Mouse (Mus musculus) 416B (cell line): ENCODE data around the gene Igsf9b.

Experiments
- DNase-seq: peaks from one replicate; pipeline ENCODE4 v3.0.0; 2011; ENCODE audit warnings: low read depth

The Igsf9b gene

DNA sequence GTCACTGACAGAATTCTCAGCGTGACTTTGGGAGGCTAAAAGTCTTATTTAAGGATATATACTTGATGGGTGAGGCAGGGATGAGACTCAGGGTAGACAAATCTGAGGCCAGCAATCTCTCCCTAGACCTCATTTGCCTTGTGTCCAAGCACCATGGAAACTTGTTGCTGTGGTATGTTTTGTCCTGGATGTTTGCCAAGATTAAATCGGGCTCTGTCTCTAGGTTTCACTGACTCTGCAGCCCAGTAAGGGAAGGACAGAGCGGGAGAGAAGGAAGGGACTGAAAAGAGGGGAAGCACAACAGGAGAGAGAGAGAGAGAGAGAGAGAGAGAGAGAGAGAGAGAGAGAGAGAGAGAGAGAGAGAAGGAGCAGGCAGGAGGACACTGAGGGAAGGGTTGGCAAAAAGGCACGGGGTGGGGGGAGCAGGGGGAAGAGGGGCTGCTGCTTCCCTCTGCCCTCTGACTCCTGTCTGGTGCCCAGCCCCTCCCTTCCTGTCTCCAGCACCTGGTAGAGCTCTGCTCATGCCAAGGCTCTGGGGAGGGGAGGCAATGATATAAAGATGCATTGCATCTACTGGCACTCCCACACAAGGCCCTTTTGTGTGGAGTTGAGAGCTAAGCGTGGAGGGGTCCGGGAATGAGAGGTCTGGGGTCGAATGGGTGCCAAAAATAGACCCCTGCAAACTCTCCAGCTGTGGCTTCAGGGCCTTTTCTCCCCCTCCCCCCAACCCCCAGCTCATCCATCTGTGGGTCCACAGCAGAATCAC is 9.3 kb upstream of the Igsf9b start:
- no peak for DNase-seq

DNA sequence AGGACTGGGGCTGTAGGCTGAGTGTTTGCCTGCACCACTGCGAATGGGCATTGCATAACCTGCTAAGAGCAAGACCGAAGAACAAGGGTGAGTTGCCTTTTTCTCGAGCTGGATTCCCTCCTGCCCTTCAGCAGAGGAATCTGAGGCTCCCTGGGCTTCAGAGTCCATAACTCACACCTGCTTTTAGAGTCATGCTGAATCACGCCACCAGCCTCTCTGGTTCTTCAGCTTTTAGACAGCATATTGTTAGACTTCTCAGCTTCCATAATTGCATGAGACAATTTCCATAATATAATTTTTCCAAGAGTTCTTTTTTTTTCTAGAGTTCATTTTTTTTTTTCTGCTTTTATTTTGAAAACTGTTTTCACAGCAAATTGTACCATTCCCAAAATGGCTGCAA is 4.6 kb upstream of the Igsf9b start:
- DNase-seq: no peak

DNA sequence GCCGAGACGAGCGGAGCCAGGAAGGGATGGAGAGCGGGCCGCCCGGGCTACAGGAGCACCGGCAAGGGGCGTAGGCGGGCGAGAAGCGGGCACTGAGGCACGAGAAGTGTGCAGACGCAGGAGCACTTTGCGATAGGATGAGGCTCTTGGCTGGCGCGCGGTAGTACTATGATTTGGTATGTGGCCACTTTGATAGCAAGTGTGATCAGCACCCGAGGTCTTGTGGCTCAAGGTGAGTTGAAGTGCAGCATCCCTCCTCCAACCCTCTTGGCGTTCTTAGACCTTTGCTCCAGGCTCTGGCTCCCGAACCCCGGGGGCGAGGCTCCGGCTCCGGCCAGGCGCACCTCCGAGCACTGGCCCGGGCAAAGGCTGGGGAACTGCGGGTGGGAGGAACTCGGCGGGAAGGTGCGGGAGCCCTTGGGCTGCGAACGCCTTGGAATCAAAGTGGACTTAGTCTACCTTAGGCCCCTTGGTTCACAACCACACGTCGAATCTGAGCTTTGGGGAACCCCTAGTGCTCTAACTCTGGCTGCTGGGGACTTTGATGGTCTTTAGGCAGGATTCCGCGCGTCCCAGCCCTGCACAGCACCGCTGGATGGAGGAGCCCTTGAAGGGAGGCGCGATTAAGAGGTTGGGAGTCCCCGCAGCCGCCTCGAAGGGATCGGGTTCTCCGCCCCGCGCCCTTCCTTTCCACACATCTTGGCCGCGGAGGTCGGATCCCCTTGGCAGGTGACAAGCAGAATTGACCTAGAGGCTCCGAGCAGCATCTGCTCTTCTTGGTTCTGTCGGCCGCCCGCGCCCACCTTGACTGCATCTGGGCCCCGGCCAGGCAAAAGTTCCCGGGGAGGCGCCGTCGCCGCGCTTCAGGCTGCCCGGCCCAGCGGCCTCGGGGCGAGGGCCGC is 533 bp downstream of the Igsf9b start:
- no peak for DNase-seq

GRCm38 (mm10) chr9:27300188-27300691 is 1.2 kb downstream of the Igsf9b start:
- no peak for DNase-seq

GRCm38 (mm10) chr9:27300698-27301097 is 1.7 kb downstream of the Igsf9b start:
- DNase-seq: no peak

GRCm38 (mm10) chr9:27301486-27301885 is 2.5 kb downstream of the Igsf9b start:
- DNase-seq: no peak

DNA sequence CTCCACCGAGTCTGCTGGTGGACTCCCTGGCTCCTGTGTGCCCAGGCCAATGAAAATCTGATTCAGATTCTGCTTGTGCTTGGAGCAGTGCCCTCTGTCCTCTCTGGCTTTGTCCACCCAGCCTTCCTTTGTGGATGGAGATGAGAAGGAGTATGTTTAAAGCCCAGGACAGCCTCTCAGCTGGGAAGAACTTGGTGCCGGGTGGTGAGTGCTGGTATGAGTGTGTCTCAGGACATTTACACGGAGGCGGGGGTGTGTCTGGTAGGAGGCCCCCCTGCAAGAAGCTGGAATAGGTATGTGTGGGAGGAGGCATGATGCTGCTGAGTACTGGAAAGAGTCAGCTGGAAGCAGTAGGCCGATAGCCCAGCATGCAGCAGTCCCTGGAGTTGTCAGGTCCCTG is 3.3 kb downstream of the Igsf9b start:
- no peak for DNase-seq

- DNase-seq: no peak
These were observed 4.8 kb downstream of the Igsf9b start for GRCm38 (mm10) chr9:27303571-27304484.

DNA sequence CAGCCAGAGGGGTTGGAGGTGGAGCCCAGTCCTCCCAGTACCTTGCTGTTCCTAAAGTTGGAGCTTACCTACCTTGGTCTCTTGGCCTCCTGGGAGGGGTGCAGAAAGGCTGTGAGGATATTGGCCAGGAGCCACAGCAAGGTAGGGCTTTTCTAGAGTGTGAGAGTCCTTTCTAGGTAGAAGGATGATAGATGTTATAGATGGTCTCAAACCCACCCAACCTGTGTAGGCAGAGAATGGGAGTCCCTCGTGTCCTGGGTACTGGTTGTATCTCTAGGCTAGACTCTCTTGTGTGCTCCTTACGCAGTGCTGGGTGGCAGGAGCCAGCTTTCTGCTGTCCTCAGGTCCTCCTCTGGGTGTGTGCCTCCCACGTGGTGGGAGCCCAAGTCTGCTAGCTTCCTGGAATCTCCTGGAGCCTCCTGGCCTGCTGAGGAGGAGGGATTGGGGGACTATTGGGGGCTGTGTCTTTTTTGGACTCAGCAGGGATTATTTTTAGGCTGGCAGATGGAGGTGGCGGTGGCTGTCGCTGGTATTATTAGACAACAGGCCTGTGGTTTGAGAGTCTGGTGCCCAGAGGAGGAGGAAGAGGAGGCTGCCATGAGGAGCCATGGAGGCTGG is 5.6 kb downstream of the Igsf9b start:
- no peak for DNase-seq

DNA sequence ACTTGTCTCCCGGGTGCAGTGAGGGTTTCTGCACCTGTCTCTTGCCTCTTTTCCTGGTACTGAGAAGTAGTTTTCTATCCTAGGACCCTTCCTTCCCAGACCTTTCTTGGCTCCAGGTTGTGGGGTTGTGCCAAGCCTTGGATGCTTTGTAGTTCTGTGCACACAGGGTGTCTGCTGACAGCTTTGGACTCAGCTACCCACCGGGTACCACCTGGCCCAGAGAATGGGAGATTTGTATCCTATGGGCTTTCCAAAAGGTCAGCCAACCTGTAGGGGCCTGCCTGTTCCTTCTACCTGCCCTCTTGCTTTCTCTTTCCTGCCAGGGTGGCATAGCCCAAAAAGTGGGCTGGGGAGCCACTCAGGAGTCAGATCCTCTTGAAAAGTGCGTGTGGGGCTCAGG is 6.5 kb downstream of the Igsf9b start:
- DNase-seq: no peak

DNA sequence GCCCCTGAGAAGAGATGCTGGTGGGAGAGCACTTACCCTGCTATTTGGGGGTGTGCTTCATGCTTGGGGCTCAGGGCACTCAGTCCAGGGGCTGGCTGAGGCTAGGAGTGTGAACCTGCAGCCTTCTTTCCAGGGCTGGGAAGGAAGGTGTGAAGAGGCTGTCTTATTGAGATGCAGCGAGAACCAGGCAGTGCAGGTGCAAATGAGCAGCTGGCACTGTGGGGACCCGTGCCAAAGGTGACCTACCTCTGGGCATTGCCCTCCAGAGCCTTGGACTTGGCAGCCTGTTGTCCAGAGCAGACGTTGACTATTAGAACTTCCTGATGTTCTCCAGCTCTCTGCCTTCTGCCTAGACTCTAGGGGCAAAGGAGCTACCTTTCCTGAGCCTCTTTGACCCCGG is 7.6 kb downstream of the Igsf9b start:
- DNase-seq: no peak

DNA sequence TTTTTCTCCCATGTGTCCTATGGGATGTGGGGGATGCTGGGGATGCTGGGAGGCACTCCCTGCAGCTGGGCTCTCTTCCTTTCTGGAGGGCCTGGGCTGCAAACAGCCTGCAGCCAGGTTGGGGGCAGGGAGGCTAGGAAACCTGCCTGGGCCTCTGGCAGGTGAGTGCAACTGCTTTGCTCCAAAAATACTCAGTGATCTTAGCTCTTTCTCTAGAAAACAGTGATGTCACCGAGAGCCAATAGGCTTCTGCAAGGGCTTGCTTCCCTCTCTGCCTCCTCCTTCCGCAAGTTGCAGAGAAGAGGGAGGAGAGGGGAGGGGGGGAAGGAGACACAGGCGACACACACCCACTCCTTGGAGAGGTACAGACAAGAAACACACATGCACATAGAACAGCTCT is 8.3 kb downstream of the Igsf9b start:
- DNase-seq: no peak

- no peak for DNase-seq
These were observed 9.0 kb downstream of the Igsf9b start for GRCm38 (mm10) chr9:27308045-27308444.

GRCm38 (mm10) chr9:27308561-27308960 is 9.6 kb downstream of the Igsf9b start:
- no peak for DNase-seq

GRCm38 (mm10) chr9:27310005-27310404 is 11.0 kb downstream of the Igsf9b start:
- DNase-seq: no peak

- no peak for DNase-seq
These were observed 14.4 kb downstream of the Igsf9b start for GRCm38 (mm10) chr9:27313427-27313826.

GRCm38 (mm10) chr9:27321267-27321666 is 22.3 kb downstream of the Igsf9b start:
- DNase-seq: no peak

DNA sequence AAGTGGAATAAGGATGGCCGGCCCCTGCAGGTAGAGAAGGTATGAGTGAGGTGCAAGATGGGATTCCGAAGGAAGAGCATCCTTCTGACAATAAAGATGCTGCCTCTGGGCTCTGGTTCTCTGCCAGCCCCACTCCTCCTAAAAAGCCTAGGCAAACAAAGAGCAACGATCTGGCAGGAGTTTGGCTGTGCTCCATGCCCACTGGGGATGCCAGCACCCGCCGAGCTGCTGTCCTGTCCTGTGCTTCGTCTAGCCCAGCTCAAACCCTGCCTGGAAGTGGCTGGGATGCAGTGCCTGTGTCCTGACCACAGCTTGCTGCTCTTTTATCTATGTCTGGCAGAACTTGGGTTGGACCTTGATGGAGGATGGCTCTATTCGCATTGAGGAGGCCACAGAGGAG is 23.3 kb downstream of the Igsf9b start:
- DNase-seq: no peak

DNA sequence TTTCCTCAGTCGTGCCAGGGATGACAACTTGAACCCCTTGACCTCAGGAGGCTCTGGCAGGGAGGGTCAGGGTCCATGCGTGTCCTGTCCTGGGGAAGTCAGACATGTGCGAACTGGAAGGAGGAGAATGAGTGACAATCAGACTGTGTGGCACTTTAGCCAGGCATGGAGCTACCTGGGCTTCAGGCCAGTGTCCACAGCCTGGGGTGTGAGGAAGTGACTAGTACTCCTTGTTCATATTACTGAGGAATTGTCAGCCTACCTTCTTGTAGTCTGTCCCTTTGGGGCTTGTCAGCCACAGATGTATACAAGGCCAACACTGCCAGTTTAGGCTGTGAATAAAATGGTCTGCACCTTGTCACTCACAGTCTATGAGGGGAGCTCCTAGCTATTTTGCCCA is 24.4 kb downstream of the Igsf9b start:
- DNase-seq: no peak

DNA sequence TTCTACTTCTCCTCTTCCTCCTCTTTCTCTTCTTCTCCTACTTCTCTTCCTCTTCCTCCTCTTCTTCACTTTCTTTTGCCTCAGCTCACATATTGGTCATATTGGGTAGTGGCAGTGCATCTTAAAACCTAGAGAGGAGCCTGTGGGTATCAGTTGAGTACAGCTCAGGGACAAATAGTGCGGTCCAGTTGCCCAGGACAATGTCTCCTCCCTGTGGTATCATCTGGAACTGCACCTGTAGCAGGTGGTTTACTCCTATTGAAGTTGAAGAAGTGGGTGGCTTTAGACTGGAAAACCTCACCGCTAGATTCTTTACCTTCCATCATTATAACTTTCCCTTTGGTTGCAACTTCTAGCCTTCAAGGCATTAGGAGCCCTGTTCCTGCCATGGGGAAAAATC is 26.9 kb downstream of the Igsf9b start:
- peak; percentile 50 for DNase-seq

GRCm38 (mm10) chr9:27327558-27327957 is 28.6 kb downstream of the Igsf9b start:
- DNase-seq: no peak

- DNase-seq: no peak
These were observed 31.4 kb downstream of the Igsf9b start for GRCm38 (mm10) chr9:27330374-27330773.
